ENCODE assay signal across 9 mouse cellular contexts in genomic region chr16:11006100-11006499, GRCm38 (mm10). TPM values are rescaled to one million over a fixed set of nuclear protein-coding genes. Genes with fewer than 3 reads are reported as not detected.
DNase-seq lines count a peak whose midpoint lies in the region; ATAC-seq and TF ChIP-seq lines count a peak whose summit lies in the region.
"Had no signal": no experiment of that assay in that cellular context is flagged by ENCODE, and none has a peak within 500 bp of the region (broad histone marks: within the 10 kb centered on the region; RNA-seq: fewer than 3 reads in every experiment).

No protein-coding gene starts in this region.

- no peaks in the 10 kb centered on the region for H3K27me3 ChIP-seq in kidney, adult 2 months (replicated peaks; ENCODE audit: control insufficient read depth, insufficient read depth, low read length)
- H3K27me3 ChIP-seq in MEL (ENCODE audit: control insufficient read depth in 1 of 2, insufficient read depth in 2 of 2, low read length in 2 of 2), result no peaks in the 10 kb centered on the region
- H3K27me3 ChIP-seq in heart, postnatal 0 days (ENCODE audit: control insufficient read depth, insufficient read depth, low read length), result no peaks in the 10 kb centered on the region
- no peaks in the 10 kb centered on the region for H3K27me3 ChIP-seq in lung, postnatal 0 days (replicated peaks; ENCODE audit: insufficient read depth, low read length)

- no peak overlapping the region for H3K4me3 ChIP-seq in kidney, adult 2 months (ENCODE audit: insufficient read depth, low read depth, low read length)
- no peak overlapping the region for H3K4me3 ChIP-seq in MEL (ENCODE audit: control insufficient read depth in 1 of 2, insufficient read depth in 1 of 2, low read depth in 2 of 2, low read length in 2 of 2)
- H3K4me3 ChIP-seq in heart, postnatal 0 days (ENCODE audit: low read depth, low read length), result no peak overlapping the region
- H3K4me3 ChIP-seq in lung, postnatal 0 days (ENCODE audit: low read depth, low read length), result no peak overlapping the region

- 70% methylated on average over 6 of the region's 6 CpGs for WGBS in kidney, adult 2 months
- WGBS in heart, postnatal 0 days, result 78% methylated on average over 6 of the region's 6 CpGs
- WGBS in lung, postnatal 0 days, result 61% methylated on average over 6 of the region's 6 CpGs

- no peak overlapping the region for H3K9ac ChIP-seq in MEL (ENCODE audit: control insufficient read depth, low read depth, low read length, poor library complexity, severe bottlenecking)
- H3K9ac ChIP-seq in heart, postnatal 0 days (replicated peaks; ENCODE audit: low read depth, low read length), result no peak overlapping the region
- no peak overlapping the region for H3K9ac ChIP-seq in lung, postnatal 0 days (replicated peaks; ENCODE audit: low read depth)

- no peaks in the 10 kb centered on the region for H3K79me2 ChIP-seq in MEL (ENCODE audit: control insufficient read depth, insufficient read depth, low read length, poor library complexity)

- H3K4me2 ChIP-seq in heart, postnatal 0 days (ENCODE audit: low read depth, low read length), result no peak overlapping the region
- no peak overlapping the region for H3K4me2 ChIP-seq in lung, postnatal 0 days (replicated peaks; ENCODE audit: low read depth, low read length)

- ATAC-seq in heart, postnatal 0 days (ENCODE audit: insufficient read depth, low read depth), result no peak
- ATAC-seq in lung, postnatal 0 days, result no peak
- no peak for ATAC-seq in activated CD4-positive, CD25-positive, alpha-beta regulatory T cell, adult 4 months

- no peak overlapping the region for H3K27ac ChIP-seq in kidney, adult 2 months (ENCODE audit: insufficient read depth, low read depth, low read length)
- no peak overlapping the region for H3K27ac ChIP-seq in MEL (ENCODE audit: control insufficient read depth, low read depth, low read length)
- peak overlapping the region; percentile 97 for H3K27ac ChIP-seq in heart, postnatal 0 days (ENCODE audit: low read depth)
- H3K27ac ChIP-seq in lung, postnatal 0 days (ENCODE audit: low read length), result peak overlapping the region; percentile 93

- no peaks in the 10 kb centered on the region for H3K9me3 ChIP-seq in MEL (replicated peaks; ENCODE audit: insufficient read depth, low read length)
- H3K9me3 ChIP-seq in heart, postnatal 0 days (replicated peaks; ENCODE audit: control insufficient read depth, low read length), result no peaks in the 10 kb centered on the region
- H3K9me3 ChIP-seq in lung, postnatal 0 days (ENCODE audit: low read length), result no peaks in the 10 kb centered on the region
- H3K9me3 ChIP-seq: G1E had no signal

- TF ChIP-seq EP300 in MEL (IDR thresholded peaks at IDR 0.05; ENCODE audit: low read depth in 1 of 2, low read length in 2 of 2), result peak in 1 of 2 experiments; percentile 54; a peak in 1 of 4 replicates
- no peak for TF ChIP-seq EP300 in heart, postnatal 0 days (IDR thresholded peaks at IDR 0.05; ENCODE audit: low read depth)
- no peak for TF ChIP-seq EP300 in lung, postnatal 0 days (IDR thresholded peaks at IDR 0.05)

- no peak for TF ChIP-seq RAD21 in MEL (IDR thresholded peaks at IDR 0.05; ENCODE audit: low read depth, low read length)

- no peak for TF ChIP-seq POLR2A in kidney, adult 2 months (IDR thresholded peaks at IDR 0.05; ENCODE audit: low read depth, low read length)
- no peak for TF ChIP-seq POLR2A in MEL (IDR thresholded peaks at IDR 0.05; ENCODE audit: control insufficient read depth in 1 of 2, insufficient read depth in 1 of 2, low read depth in 1 of 2, low read length in 2 of 2, poor library complexity in 1 of 2)

- no peak for TF ChIP-seq CTCF in kidney, adult 2 months (conservative IDR thresholded peaks at IDR 0.05; ENCODE audit: insufficient read depth, insufficient read length, low read depth, low read length)
- TF ChIP-seq CTCF in MEL (IDR thresholded peaks at IDR 0.05 in 2 of 3, conservative IDR thresholded peaks at IDR 0.05 in 1 of 3; ENCODE audit: control insufficient read depth in 1 of 3, insufficient read depth in 1 of 3, low read depth in 2 of 3, low read length in 3 of 3, poor library complexity in 1 of 3, severe bottlenecking in 1 of 3), result no peak
- no peak for TF ChIP-seq CTCF in heart, postnatal 0 days (IDR thresholded peaks at IDR 0.05; ENCODE audit: low read depth)
- no peak for TF ChIP-seq CTCF in lung, postnatal 0 days (IDR thresholded peaks at IDR 0.05)

- peak; percentile 40 for DNase-seq in kidney, adult 2 months
- no peak for DNase-seq in kidney, adult 9 months
- peak; percentile 86 for DNase-seq in MEL (ENCODE audit: low read depth, low spot score)
- no peak for DNase-seq in heart, postnatal 0 days (ENCODE audit: low spot score)
- DNase-seq in lung, postnatal 0 days (ENCODE audit: low spot score), result peak; percentile 69
- DNase-seq in adrenal gland, postnatal 36 days, result no peak
- DNase-seq in adrenal gland, adult 2 months, result no peak

- H3K4me1 ChIP-seq in kidney, adult 2 months (ENCODE audit: control insufficient read depth, insufficient read depth, low read length), result 0 out of 2 replicates have a peak, but pooled peaks cover 10% of the 10 kb centered on the region
- peaks cover 9 to 15% of the 10 kb centered on the region in 2 experiments for H3K4me1 ChIP-seq in MEL (ENCODE audit: control insufficient read depth in 1 of 2, insufficient read depth in 2 of 2, low read length in 2 of 2)
- H3K4me1 ChIP-seq in heart, postnatal 0 days (ENCODE audit: control insufficient read depth, insufficient read depth), result peaks cover 12% of the 10 kb centered on the region
- H3K4me1 ChIP-seq in lung, postnatal 0 days (ENCODE audit: insufficient read depth, low read depth, low read length), result peaks cover 17% of the 10 kb centered on the region; the same call in 1 of the 2 replicates

- no peaks in the 10 kb centered on the region for H3K36me3 ChIP-seq in kidney, adult 2 months (ENCODE audit: control insufficient read depth, insufficient read depth, low read length)
- H3K36me3 ChIP-seq in MEL (ENCODE audit: control insufficient read depth in 1 of 2, insufficient read depth in 2 of 2, low read length in 2 of 2), result peaks cover 0 to 7% of the 10 kb centered on the region in 2 experiments; a peak in 2 of 4 replicates
- H3K36me3 ChIP-seq in heart, postnatal 0 days (replicated peaks; ENCODE audit: control insufficient read depth, insufficient read depth, low read length), result no peaks in the 10 kb centered on the region
- no peaks in the 10 kb centered on the region for H3K36me3 ChIP-seq in lung, postnatal 0 days (ENCODE audit: insufficient read depth, low read length)
- H3K36me3 ChIP-seq: G1E had no signal

TF ChIP-seq in MEL, 35 proteins besides CTCF, POLR2A, EP300 and RAD21:
- TF ChIP-seq POLR2AphosphoS5 (IDR thresholded peaks at IDR 0.05; ENCODE audit: borderline replicate concordance, low read depth, low read length) (no peak), HCFC1 (IDR thresholded peaks at IDR 0.05; ENCODE audit: low read depth, low read length) (no peak), ZC3H11A (IDR thresholded peaks at IDR 0.05; ENCODE audit: low read depth, low read length) (peak; percentile 11; the same call in 1 of the 2 replicates), SMC3 (IDR thresholded peaks at IDR 0.05; ENCODE audit: low read depth, low read length) (0 out of 2 replicates have a peak, but pooled peaks have one; percentile 13), ELF1 (IDR thresholded peaks at IDR 0.05; ENCODE audit: low read depth, low read length) (peak; percentile 15; the same call in 1 of the 2 replicates), ZKSCAN1 (IDR thresholded peaks at IDR 0.05; ENCODE audit: low read depth, low read length) (no peak), CHD1 (IDR thresholded peaks at IDR 0.05; ENCODE audit: low read depth, low read length) (no peak), MYC (IDR thresholded peaks at IDR 0.05; ENCODE audit: low read depth, low read length) (peak; percentile 60; the same call in 1 of the 2 replicates), ETS1 (IDR thresholded peaks at IDR 0.05; ENCODE audit: low read depth, low read length) (peak; percentile 10; the same call in 1 of the 2 replicates), SIN3A (IDR thresholded peaks at IDR 0.05; ENCODE audit: low read length) (peak; percentile 30; the same call in 1 of the 2 replicates)

RNA-seq across cellular contexts. Expression of gene Snn, which starts 54.6 kb away (rescaled TPM):
- 67.2 and 71.2 TPM in 2 replicates for polyA plus RNA-seq in kidney, adult 2 months (2012; rRNA removed)
- 0.42 and 0.73 TPM in 2 replicates for total RNA-seq in MEL (2012; rRNA removed)
- polyA plus RNA-seq in MEL (2012; ENCODE audit: insufficient read depth in 1 of 2, insufficient read length in 2 of 2, low read depth in 1 of 2, low replicate concordance in 2 of 2, missing spikeins in 1 of 2), result 1 to 10 TPM in 1 of 2 experiments, not detected in 1; 2.4 TPM
- 78.3 and 91.9 TPM in 2 replicates for total RNA-seq in heart, postnatal 0 days (2014; rRNA removed; ENCODE audit: low replicate concordance)
- 32.0 and 36.6 TPM in 2 replicates for polyA plus RNA-seq in heart, postnatal 0 days (2015; fragmentation: Nextera tagmentation; extraction: Ambion mirVana)
- polyA plus RNA-seq in lung, postnatal 0 days (2015; fragmentation: Nextera tagmentation; extraction: Ambion mirVana), result 41.1 and 46.6 TPM in 2 replicates
- total RNA-seq in adrenal gland, postnatal 36 days (2021), result 10 to 100 TPM; 13.8 to 14.4 TPM
- 1 to 10 TPM in 1 of 2 experiments, under 1 TPM in 1; 0.53 to 1.2 TPM for polyA plus RNA-seq in activated CD4-positive, CD25-positive, alpha-beta regulatory T cell, adult 4 months (2017; shearing (Covaris generic))
- total RNA-seq in adrenal gland, adult 2 months (2021), result 10 to 100 TPM in 1 of 2 experiments, 1 to 10 TPM in 1; 9.7 to 16.5 TPM
- 9.1 and 9.2 TPM in 2 replicates for polyA plus RNA-seq in adrenal gland, adult 2 months (2012; rRNA removed)

RNA-seq across cellular contexts. Expression of gene Litaf, which starts 59.9 kb away (rescaled TPM):
- polyA plus RNA-seq in kidney, adult 2 months (2012; rRNA removed), result 125 and 145 TPM in 2 replicates
- total RNA-seq in MEL (2012; rRNA removed), result 25.7 and 27.2 TPM in 2 replicates
- polyA plus RNA-seq in MEL (2012; ENCODE audit: insufficient read depth in 1 of 2, insufficient read length in 2 of 2, low read depth in 1 of 2, low replicate concordance in 2 of 2, missing spikeins in 1 of 2), result 10 to 100 TPM in 1 of 2 experiments, not detected in 1; 50.1 TPM
- total RNA-seq in heart, postnatal 0 days (2014; rRNA removed; ENCODE audit: low replicate concordance), result 77.1 and 78.2 TPM in 2 replicates
- 53.8 and 55.7 TPM in 2 replicates for polyA plus RNA-seq in heart, postnatal 0 days (2015; fragmentation: Nextera tagmentation; extraction: Ambion mirVana)
- 106 and 118 TPM in 2 replicates for polyA plus RNA-seq in lung, postnatal 0 days (2015; fragmentation: Nextera tagmentation; extraction: Ambion mirVana)
- total RNA-seq in adrenal gland, postnatal 36 days (2021), result 10 to 100 TPM; 47.4 to 51.1 TPM
- 10 to 100 TPM; 40.1 to 49.5 TPM for polyA plus RNA-seq in activated CD4-positive, CD25-positive, alpha-beta regulatory T cell, adult 4 months (2017; shearing (Covaris generic))
- 10 to 100 TPM; 50.4 to 65.2 TPM for total RNA-seq in adrenal gland, adult 2 months (2021)
- 221 and 284 TPM in 2 replicates for polyA plus RNA-seq in adrenal gland, adult 2 months (2012; rRNA removed)

Comparison
In these comparisons a context has a peak if more than half of its experiments do, and no peak if none do; other contexts are left out.
1. DNase-seq: peak in kidney, adult 2 months (single experiment), MEL (single experiment) and lung, postnatal 0 days (single experiment); none in kidney, adult 9 months (single experiment), heart, postnatal 0 days (single experiment), adrenal gland, postnatal 36 days (0 of 2) and adrenal gland, adult 2 months (single experiment).
2. H3K27ac ChIP-seq: peak in heart, postnatal 0 days (single experiment) and lung, postnatal 0 days (single experiment); none in kidney, adult 2 months (single experiment) and MEL (single experiment).